Mouse (Mus musculus) CH12.LX (cell line): ENCODE results near the gene Zscan21. TPM values are rescaled to one million over a fixed set of nuclear protein-coding genes. Genes with fewer than 3 reads are reported as not detected.
A peak's percentile ranks its signal among the peaks of the same experiment; 100 is the strongest.

ENCODE experiments used
- DNase-seq: peaks from one replicate; pipeline ENCODE4 v3.0.0-alpha.2; 2013; ENCODE audit errors: extremely low read depth
- H3K27ac ChIP-seq: 2 replicates; pipeline ENCODE4 v1.5.1; 2012; ENCODE audit warnings: low read depth, mild to moderate bottlenecking, control low read depth, moderate library complexity; ENCODE audit not compliant: insufficient read depth
- H3K27me3 ChIP-seq: replicated peaks from 2 replicates; pipeline ENCODE3; 2012; ENCODE audit warnings: inconsistent platforms
- H3K36me3 ChIP-seq, 2 experiments: replicated peaks in 1 of 2; 2 replicates each; pipeline versions ENCODE3 to v1.6.1; 2012; ENCODE audit warnings: inconsistent platforms in 1 of 2, low read length in 1 of 2, mild to moderate bottlenecking in 1 of 2, mixed read lengths in 1 of 2, moderate library complexity in 1 of 2; ENCODE audit not compliant: control insufficient read depth in 1 of 2, insufficient read depth in 1 of 2
- H3K4me1 ChIP-seq, 2 experiments: 2 replicates each; pipeline ENCODE4 v1.6.1; 2012; ENCODE audit warnings: inconsistent platforms in 1 of 2, moderate library complexity in 1 of 2; ENCODE audit not compliant: insufficient read depth in 2 of 2, control insufficient read depth in 1 of 2
- H3K4me2 ChIP-seq: 2 replicates; pipeline ENCODE4 v1.6.1; 2012; ENCODE audit warnings: low read depth, mild to moderate bottlenecking, control low read depth; ENCODE audit not compliant: poor library complexity, insufficient read depth, severe bottlenecking
- H3K4me3 ChIP-seq, 3 experiments: fragments of 150-350 bp in 1 of 3; sonication (generic) in 1 of 3; replicated peaks in 1 of 3; 2 replicates each; pipeline versions ENCODE3 to v1.5.1; 2011 to 2012; ENCODE audit warnings: low read depth in 2 of 3, low read length in 2 of 3, mild to moderate bottlenecking in 2 of 3, moderate library complexity in 2 of 3, control low read depth in 1 of 3, improper control_type of control experiment in 1 of 3, inconsistent platforms in 1 of 3, mixed read lengths in 1 of 3; ENCODE audit not compliant: poor library complexity in 1 of 3
- H3K79me2 ChIP-seq: replicated peaks from 2 replicates; pipeline ENCODE4 v1.6.1; 2012; ENCODE audit warnings: mild to moderate bottlenecking, moderate library complexity; ENCODE audit not compliant: control insufficient read depth, poor library complexity, insufficient read depth, severe bottlenecking; ENCODE audit errors: extremely low read depth
- H3K9ac ChIP-seq: 2 replicates; pipeline ENCODE4 v1.6.1; 2012; ENCODE audit warnings: low read depth, mild to moderate bottlenecking, control low read depth, moderate library complexity; ENCODE audit not compliant: insufficient read depth
- H3K9me3 ChIP-seq: replicated peaks from 2 replicates; pipeline ENCODE3; 2012; ENCODE audit warnings: low read length, inconsistent platforms, mixed read lengths
- BHLHE40 ChIP-seq: IDR thresholded peaks from 2 replicates; pipeline ENCODE4 v1.6.1; 2011; ENCODE audit warnings: mild to moderate bottlenecking, low read depth, low read length, improper control_type of control experiment
- CHD1 ChIP-seq: IDR thresholded peaks from 2 replicates; pipeline ENCODE4 v1.6.1; 2012; ENCODE audit warnings: low read depth, low read length, improper control_type of control experiment, inconsistent platforms
- CHD2 ChIP-seq: IDR thresholded peaks from 2 replicates; pipeline ENCODE4 v1.6.1; 2011; ENCODE audit warnings: low read length, improper control_type of control experiment
- CTCF ChIP-seq, 2 experiments: IDR thresholded peaks in 1 of 2; conservative IDR thresholded peaks in 1 of 2; 2 replicates each; pipeline ENCODE4 v1.5.1; 2011 to 2012; ENCODE audit warnings: low read depth in 2 of 2, low read length in 2 of 2, improper control_type of control experiment in 1 of 2, inconsistent platforms in 1 of 2, mild to moderate bottlenecking in 1 of 2, moderate library complexity in 1 of 2
- E2F4 ChIP-seq: IDR thresholded peaks from 2 replicates; pipeline ENCODE4 v1.6.1; 2011; ENCODE audit warnings: low read depth, low read length, improper control_type of control experiment; ENCODE audit not compliant: insufficient replicate concordance
- ELF1 ChIP-seq: IDR thresholded peaks from 2 replicates; pipeline ENCODE4 v1.6.1; 2014; ENCODE audit warnings: low read depth, mild to moderate bottlenecking, inconsistent platforms, low read length, improper control_type of control experiment
- EP300 ChIP-seq: IDR thresholded peaks from 2 replicates; pipeline ENCODE4 v1.6.1; 2011; ENCODE audit warnings: low read length, improper control_type of control experiment
- GABPA ChIP-seq: IDR thresholded peaks from 2 replicates; pipeline ENCODE4 v1.6.1; 2012; ENCODE audit warnings: low read depth, low read length, improper control_type of control experiment, inconsistent platforms; ENCODE audit not compliant: insufficient replicate concordance
- HCFC1 ChIP-seq: IDR thresholded peaks from 2 replicates; pipeline ENCODE4 v1.6.1; 2012; ENCODE audit warnings: low read depth, mild to moderate bottlenecking, inconsistent platforms, low read length, improper control_type of control experiment
- JUND ChIP-seq: conservative IDR thresholded peaks from 2 replicates; pipeline ENCODE4 v1.6.1; 2011; ENCODE audit warnings: low read depth, low read length, improper control_type of control experiment
- MAFK ChIP-seq: IDR thresholded peaks from 2 replicates; pipeline ENCODE4 v1.6.1; 2011; ENCODE audit warnings: low read length, improper control_type of control experiment; ENCODE audit not compliant: insufficient replicate concordance
- MAX ChIP-seq: IDR thresholded peaks from 2 replicates; pipeline ENCODE4 v1.6.1; 2011; ENCODE audit warnings: low read length, improper control_type of control experiment
- MAZ ChIP-seq: IDR thresholded peaks from 2 replicates; pipeline ENCODE4 v1.6.1; 2012; ENCODE audit warnings: low read depth, mild to moderate bottlenecking, inconsistent platforms, low read length, improper control_type of control experiment, moderate library complexity
- MEF2A ChIP-seq: IDR thresholded peaks from 2 replicates; pipeline ENCODE4 v1.6.1; 2014; ENCODE audit warnings: low read depth, mild to moderate bottlenecking, inconsistent platforms, low read length, improper control_type of control experiment, borderline replicate concordance
- MXI1 ChIP-seq: IDR thresholded peaks from 2 replicates; pipeline ENCODE4 v1.6.1; 2011; ENCODE audit warnings: mild to moderate bottlenecking, low read depth, low read length, improper control_type of control experiment
- NELFE ChIP-seq: IDR thresholded peaks from 2 replicates; pipeline ENCODE4 v1.6.1; 2011; ENCODE audit warnings: low read depth, low read length, improper control_type of control experiment
- NRF1 ChIP-seq: IDR thresholded peaks from 2 replicates; pipeline ENCODE4 v1.6.1; 2014; ENCODE audit warnings: low read depth, mild to moderate bottlenecking, inconsistent platforms, low read length, improper control_type of control experiment, moderate library complexity
- PAX5 ChIP-seq: IDR thresholded peaks from 2 replicates; pipeline ENCODE4 v1.6.1; 2012; ENCODE audit warnings: low read length, inconsistent platforms, mixed read lengths
- POLR2AphosphoS2 ChIP-seq: IDR thresholded peaks from 2 replicates; pipeline ENCODE4 v1.6.1; 2011; ENCODE audit warnings: low read depth, low read length, improper control_type of control experiment
- SIN3A ChIP-seq: IDR thresholded peaks from 2 replicates; pipeline ENCODE4 v1.6.1; 2012; ENCODE audit warnings: low read length, improper control_type of control experiment, inconsistent platforms
- TBP ChIP-seq: conservative IDR thresholded peaks from 2 replicates; pipeline ENCODE4 v1.6.1; 2011; ENCODE audit warnings: low read depth, low read length, improper control_type of control experiment
- TCF12 ChIP-seq: IDR thresholded peaks from 2 replicates; pipeline ENCODE4 v1.6.1; 2014; ENCODE audit warnings: low read depth, mild to moderate bottlenecking, inconsistent platforms, low read length, improper control_type of control experiment
- UBTF ChIP-seq: IDR thresholded peaks from 2 replicates; pipeline ENCODE4 v1.6.1; 2012; ENCODE audit warnings: low read depth, mild to moderate bottlenecking, inconsistent platforms, low read length, improper control_type of control experiment, moderate library complexity
- ZKSCAN1 ChIP-seq: IDR thresholded peaks from 2 replicates; pipeline ENCODE4 v1.6.1; 2012; ENCODE audit warnings: low read depth, inconsistent platforms, low read length, improper control_type of control experiment, borderline replicate concordance
- ZMIZ1 ChIP-seq: IDR thresholded peaks from 2 replicates; pipeline ENCODE4 v1.6.1; 2012; ENCODE audit warnings: low read depth, mild to moderate bottlenecking, inconsistent platforms, low read length, improper control_type of control experiment
- dilution Hi-C: fragments of 300-500 bp; cut with MboI; formaldehyde crosslinking; loops from 2 replicates; pipeline ENCODE4 v1.14.3; 2020; ENCODE audit warnings: low sequenced_read_pairs; ENCODE audit not compliant: extremely low pct_unique_long_range_greater_than_20kb, extremely low pct_ligation_motif_present
- in situ Hi-C: fragments of 300-500 bp; cut with MboI; formaldehyde crosslinking; loops from 3 replicates; pipeline ENCODE4 v1.14.3; 2019; ENCODE audit warnings: low sequenced_read_pairs, low pct_ligation_motif_present, low pct_unique_long_range_greater_than_20kb, mixed read lengths
- polyA plus RNA-seq: library from polyadenylated mRNA; unstranded; fragments of >175 nt; gene quantifications from 2 replicates; pipeline ENCODE4 v1.2.1, GENCODE M21; 2012; ENCODE audit warnings: low read depth; ENCODE audit not compliant: insufficient read length
- total RNA-seq, 2 experiments: library from RNA; depleted of rRNA; stranded (reverse); fragments of 300-350 nt in 1 of 2; fragments of >200 nt in 1 of 2; gene quantifications; 2 replicates each; pipeline ENCODE4 v1.2.3; 2012 to 2014

Zscan21 gene
- total and polyA plus RNA-seq, 3 experiments = 9.0 to 12.1 (median 9.6) TPM

DNA sequence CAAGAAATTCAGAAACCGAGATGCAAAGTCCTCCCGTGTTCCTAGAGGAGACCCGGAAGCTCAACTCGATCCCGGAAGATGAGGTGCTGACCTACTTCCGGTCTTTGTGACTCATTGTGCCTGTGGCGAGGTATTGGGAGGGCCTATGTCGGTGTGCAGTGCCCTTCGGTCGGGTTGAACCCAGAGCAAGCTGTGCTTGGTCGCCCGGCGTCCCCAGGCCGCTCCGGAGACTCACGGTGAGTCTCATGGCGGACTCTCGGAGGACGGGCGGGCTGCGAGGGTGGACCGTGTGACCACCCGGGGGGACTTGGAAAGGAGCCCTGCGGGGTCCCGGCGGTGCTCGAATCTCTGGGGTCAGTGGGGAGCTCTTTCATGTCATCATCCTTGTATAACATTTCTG, 31.7 kb upstream of the Zscan21 start, which contains the start of gene Zkscan1 (continued):
- TF ChIP-seq MAZ (no peak), NRF1 (no peak), PAX5 (no peak), MXI1 (0 out of 2 replicates have a peak, but pooled peaks have one; percentile 77), SIN3A (peak; percentile 90), GABPA (peak; percentile 81), HCFC1 (peak; percentile 90), E2F4 (no peak), MAX (no peak), ZMIZ1 (peak; percentile 68; the same call in 1 of the 2 replicates), CHD1 (no peak)

DNA sequence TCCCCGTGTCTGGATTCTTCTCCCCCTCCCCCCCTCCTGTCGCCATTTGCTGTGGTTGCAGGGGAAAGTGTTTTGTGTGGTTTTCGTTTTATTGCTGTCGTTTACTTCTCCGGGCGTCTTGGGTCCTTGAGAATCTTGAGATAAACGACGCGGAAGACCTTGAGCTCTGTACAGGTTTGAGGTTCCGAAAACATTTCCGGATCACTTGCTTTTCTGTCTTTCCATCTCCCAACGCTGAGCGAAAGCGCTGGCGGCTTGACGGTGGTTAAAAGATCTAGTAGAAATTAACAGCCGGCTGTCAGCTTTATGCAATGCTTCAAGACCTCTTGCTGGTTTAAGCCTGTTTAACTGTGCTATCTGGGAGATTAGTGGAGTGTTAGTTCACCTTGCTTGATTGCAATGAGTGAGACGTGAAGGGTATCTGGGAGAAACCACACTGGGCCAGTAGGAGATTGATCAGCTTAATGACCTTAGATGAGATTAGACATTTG, 31.2 kb upstream of the Zscan21 start:
- in situ Hi-C loops = no loop called here
- peak; percentile 32 for DNase-seq
- H3K4me2 ChIP-seq = peak overlapping the region; percentile 98
- H3K9me3 ChIP-seq = no peaks in the 10 kb centered on the region
- H3K27ac ChIP-seq = no peak overlapping the region
- H3K36me3 ChIP-seq = peaks cover 7 to 28% of the 10 kb centered on the region in 2 experiments
- peak overlapping the region; percentile 73 to 100 (median 91) for H3K4me3 ChIP-seq
- dilution Hi-C loops = no loop called here
- H3K9ac ChIP-seq = peak overlapping the region; percentile 100
- H3K27me3 ChIP-seq = no peaks in the 10 kb centered on the region
- peaks cover 0 to 49% of the 10 kb centered on the region in 2 experiments; a peak in 2 of 4 replicates for H3K4me1 ChIP-seq
- H3K79me2 ChIP-seq = peaks cover 47% of the 10 kb centered on the region
- TF ChIP-seq MXI1 (no peak), POLR2AphosphoS2 (no peak; the same call in 1 of the 2 replicates)

DNA sequence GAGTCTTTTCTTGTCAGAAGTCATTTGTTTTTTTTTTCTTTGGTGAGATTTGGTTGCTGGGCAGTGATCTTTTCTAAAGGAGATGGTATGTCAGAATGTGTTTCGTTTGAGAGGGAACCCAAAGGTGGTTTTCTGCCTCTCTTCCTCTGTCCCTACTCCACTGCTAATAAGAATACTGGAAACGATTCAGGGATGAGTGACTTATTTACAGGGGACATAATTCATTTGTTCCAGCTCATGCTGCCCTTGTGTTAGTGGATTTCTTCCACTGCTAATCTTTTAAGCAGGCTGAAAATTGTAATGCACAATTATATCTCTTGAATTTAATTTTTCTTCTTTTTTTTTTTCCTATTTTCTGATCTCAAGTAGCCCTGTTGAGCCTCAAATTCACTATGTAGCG, 29.9 kb upstream of the Zscan21 start:
- H3K27ac ChIP-seq = no peak overlapping the region
- in situ Hi-C loops = no loop called here
- peaks cover 0 to 40% of the 10 kb centered on the region in 2 experiments; a peak in 2 of 4 replicates for H3K4me1 ChIP-seq
- no peak for TF ChIP-seq TCF12
- TF ChIP-seq TBP = no peak
- TF ChIP-seq MAFK = no peak
- TF ChIP-seq UBTF = no peak
- no peak for TF ChIP-seq ZKSCAN1
- no peak for TF ChIP-seq NELFE
- no peak for TF ChIP-seq MAZ
- TF ChIP-seq JUND = no peak
- no peak for TF ChIP-seq MXI1
- TF ChIP-seq MEF2A = no peak
- TF ChIP-seq BHLHE40 = no peak
- no peak for TF ChIP-seq CTCF (conservative IDR thresholded peaks at IDR 0.05 in 1 of 2, IDR thresholded peaks at IDR 0.05 in 1 of 2; ENCODE audit: low read depth in 2 of 2, low read length in 2 of 2)
- TF ChIP-seq HCFC1 = no peak
- TF ChIP-seq EP300 = no peak
- TF ChIP-seq MAX = no peak
- no peak for TF ChIP-seq ZMIZ1
- no peak for TF ChIP-seq CHD2
- no peak for TF ChIP-seq ELF1
- TF ChIP-seq SIN3A = no peak
- H3K9ac ChIP-seq = peak overlapping the region; percentile 26; the same call in 1 of the 2 replicates
- no peak overlapping the region for H3K4me3 ChIP-seq
- no peak overlapping the region for H3K4me2 ChIP-seq
- H3K27me3 ChIP-seq = no peaks in the 10 kb centered on the region
- peaks cover 54% of the 10 kb centered on the region for H3K79me2 ChIP-seq
- no peaks in the 10 kb centered on the region for H3K9me3 ChIP-seq
- DNase-seq = no peak
- dilution Hi-C loops = no loop called here
- H3K36me3 ChIP-seq = peaks cover 10 to 31% of the 10 kb centered on the region in 2 experiments
